Mouse (Mus musculus): ENCODE data around the gene Nubpl.

Nubpl gene

DNA sequence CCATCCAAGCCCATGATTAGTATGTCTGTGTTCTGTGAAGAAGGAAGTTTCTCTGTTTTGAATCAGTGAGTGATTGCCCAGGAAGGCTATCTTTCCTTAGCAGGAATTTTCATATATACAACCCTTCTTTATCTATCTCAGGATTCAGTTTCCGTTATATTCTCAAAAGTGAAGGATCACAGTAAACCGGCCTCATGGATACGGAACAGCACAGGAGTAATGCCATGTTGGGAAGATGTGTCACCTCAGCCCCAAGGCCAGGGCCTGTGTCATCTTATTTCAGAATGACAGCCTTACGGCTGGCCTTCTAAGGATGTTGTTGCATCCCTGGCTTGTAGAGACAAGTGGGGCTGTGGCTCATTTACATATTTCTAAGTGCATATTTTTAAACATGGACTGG is 231.0 kb downstream of the Nubpl start:
- no peak for DNase-seq (ENCODE audit: low read depth, low spot score)

- DNase-seq (ENCODE audit: low read depth, low spot score), result no peak
These were observed 237.7 kb downstream of the Nubpl start for GRCm38 (mm10) chr12:52335142-52335765.

DNA sequence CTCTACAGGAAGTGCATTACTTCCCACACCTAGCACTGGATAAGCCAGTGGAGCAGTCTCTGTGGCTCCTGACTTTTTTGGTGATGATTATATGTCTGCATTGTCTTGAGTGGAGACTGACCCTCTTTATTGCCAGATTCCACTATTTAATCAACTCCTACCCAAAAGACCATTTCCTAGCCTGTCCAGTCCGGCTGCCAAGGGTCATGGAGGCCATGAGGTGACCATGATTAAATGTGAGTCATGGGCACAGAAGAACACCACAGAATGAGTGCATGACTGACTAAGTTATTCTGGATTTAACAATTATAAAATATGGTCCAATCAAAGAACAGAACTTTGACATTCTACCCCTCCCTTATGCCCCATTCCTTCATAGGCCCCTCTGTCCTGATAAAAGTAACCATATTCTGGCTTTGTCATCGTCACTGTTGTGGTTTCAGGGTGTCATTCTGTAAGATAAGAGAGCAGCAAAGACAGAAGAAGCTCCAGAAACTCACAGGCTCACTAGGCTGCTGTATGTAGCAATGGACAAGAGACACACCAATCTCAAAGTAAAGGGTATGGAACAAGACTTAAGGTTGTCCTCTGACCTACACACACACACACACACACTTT is 240.7 kb downstream of the Nubpl start:
- no peak for DNase-seq (ENCODE audit: low read depth, low spot score)

DNA sequence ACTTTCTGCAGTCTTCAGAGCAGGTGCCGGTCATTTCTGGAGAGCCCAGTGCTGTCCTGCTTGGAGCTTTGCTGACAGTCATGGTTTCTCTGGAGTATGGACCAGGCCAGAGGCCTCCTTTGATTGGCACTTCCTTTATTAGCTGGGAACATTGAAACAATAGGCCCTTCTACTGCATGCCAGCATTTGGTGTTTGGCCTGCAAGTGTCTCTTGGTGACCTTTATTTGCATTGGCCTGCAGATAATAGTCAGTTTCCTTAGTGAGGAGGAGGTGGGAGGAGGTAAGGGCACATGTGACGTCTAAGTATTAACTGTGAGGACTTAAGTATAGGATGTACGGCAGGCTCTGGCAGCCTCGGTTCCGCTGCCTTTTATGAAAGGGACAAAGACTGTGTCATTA is 249.1 kb downstream of the Nubpl start:
- DNase-seq (ENCODE audit: low read depth, low spot score), result no peak

DNA sequence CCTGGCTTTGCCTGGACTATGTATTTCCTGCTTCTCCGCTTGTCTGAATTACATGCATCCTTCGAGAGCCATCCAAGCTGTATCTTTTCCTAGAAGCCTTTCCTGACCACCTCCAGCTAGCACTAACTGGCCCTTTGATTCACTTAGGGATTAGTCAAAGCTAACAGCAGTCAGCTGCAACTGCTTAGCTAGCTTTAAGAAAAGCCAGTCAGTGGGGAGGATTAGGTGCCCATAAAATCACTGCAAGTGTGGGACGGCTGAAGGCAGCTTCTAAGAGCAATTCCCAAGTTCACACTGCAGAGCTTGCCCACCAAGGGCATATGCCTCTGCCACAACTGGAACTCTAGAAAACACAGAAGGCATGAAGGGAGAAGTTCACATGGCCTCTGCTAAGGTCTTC is 252.7 kb downstream of the Nubpl start:
- no peak for DNase-seq (ENCODE audit: low read depth, low spot score)

GRCm38 (mm10) chr12:52359484-52359883 is 261.9 kb downstream of the Nubpl start:
- no peak for DNase-seq (ENCODE audit: low read depth, low spot score)

DNA sequence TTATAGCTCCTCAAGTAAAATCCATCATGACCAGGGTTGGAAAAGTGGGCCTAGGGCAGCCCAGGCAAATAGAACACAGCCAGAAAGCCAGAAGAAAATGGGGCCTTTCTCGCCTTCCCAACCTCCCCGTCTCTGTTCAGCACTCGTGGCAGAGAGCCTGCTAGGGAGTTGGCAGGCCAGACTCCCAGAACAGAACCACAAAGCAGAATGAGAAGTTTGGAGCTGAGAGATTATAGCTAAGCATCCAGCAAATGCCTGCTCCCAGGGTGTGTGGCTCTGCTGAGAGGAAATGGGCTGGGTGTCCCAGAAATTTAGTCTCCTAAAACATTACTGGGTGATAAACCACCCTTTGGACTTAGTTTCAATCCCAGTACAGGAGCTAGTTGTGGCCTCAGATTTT is 262.6 kb downstream of the Nubpl start:
- DNase-seq (ENCODE audit: low read depth, low spot score), result no peak

- no peak for DNase-seq (ENCODE audit: low read depth, low spot score)
These were observed 263.7 kb downstream of the Nubpl start for GRCm38 (mm10) chr12:52361198-52361597.

Measured in forelimb bud, embryonic 11.5 days (tissue).